Mouse (Mus musculus) layer of hippocampus, postnatal 25 days (tissue): ENCODE data around the gene Ppp2r5d. TPM values are rescaled to one million over a fixed set of nuclear protein-coding genes. Genes with fewer than 3 reads are reported as not detected.
A peak's percentile ranks its signal among the peaks of the same experiment; 100 is the strongest.

ENCODE experiments used
- DNase-seq, 2 experiments: peaks; one replicate each; pipeline ENCODE4 v3.0.0; 2022; ENCODE audit warnings: mixed read lengths in 2 of 2, low spot score in 1 of 2; ENCODE audit errors: extremely low spot score in 1 of 2
- total RNA-seq, 2 experiments: library from RNA; stranded (reverse); gene quantifications; 2 replicates each; pipeline ENCODE4 v1.2.3; 2021

Ppp2r5d gene
- total RNA-seq, 2 experiments from 2014 or later = 88.1 to 91.8 TPM

DNA sequence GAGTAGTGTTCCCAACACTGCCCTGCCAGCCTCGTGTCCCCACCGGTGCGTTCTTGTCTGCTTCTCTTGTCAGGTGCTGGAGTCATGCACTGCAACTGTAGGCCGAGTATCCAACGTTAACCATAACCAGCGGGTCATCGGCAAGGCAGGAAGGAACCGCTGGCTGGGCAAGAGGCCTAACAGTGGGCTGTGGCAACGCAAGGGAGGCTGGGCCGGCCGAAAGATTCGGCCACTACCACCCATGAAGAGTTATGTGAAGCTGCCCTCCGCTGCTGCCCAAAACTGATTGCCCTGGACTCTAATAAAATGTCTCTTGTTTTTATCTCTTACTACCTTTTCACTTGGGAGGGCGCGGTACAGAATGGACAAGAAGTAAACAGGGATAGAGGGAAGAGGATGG is 55.1 kb downstream of the Ppp2r5d start:
- DNase-seq = no peak

DNA sequence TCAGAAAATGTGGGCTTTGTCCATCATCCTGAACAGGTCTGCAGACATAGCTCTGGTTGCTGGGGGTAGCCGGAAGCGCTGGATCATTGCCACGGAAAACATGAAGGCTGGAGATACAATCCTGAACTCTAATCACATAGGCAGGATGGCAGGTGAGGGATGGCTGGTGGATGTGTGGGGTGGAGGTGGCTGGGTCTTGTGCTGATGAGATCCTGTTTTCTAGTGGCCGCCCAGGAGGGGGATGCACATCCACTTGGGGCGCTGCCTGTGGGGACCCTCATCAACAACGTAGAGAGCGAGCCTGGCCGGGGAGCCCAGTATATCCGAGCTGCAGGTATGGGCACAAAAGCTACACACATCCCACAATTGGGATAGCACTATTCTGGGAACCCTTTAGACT is 56.5 kb downstream of the Ppp2r5d start:
- no peak for DNase-seq

DNA sequence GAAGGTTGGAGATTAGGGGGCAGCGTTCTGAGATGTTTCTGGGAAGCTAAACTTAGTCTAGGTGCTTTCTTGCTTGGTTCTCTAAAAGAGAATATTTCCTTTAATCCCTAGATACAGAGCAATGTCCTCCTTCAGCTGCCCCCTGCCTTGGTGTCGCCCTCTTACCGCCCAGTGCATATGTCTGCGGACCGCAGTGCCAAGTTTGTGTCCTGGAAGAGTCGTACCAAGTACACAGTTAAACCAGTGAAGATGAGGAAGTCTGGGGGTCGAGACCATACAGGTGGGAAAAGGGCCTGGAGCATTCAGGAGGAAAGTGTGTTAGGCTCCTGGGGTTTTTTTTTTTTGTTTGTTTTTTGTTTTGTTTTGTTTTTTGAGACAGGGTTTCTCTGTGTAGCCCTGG is 57.6 kb downstream of the Ppp2r5d start:
- DNase-seq = no peak

GRCm38 (mm10) chr17:46646322-46646662 is 58.6 kb downstream of the Ppp2r5d start:
- no peak for DNase-seq

DNA sequence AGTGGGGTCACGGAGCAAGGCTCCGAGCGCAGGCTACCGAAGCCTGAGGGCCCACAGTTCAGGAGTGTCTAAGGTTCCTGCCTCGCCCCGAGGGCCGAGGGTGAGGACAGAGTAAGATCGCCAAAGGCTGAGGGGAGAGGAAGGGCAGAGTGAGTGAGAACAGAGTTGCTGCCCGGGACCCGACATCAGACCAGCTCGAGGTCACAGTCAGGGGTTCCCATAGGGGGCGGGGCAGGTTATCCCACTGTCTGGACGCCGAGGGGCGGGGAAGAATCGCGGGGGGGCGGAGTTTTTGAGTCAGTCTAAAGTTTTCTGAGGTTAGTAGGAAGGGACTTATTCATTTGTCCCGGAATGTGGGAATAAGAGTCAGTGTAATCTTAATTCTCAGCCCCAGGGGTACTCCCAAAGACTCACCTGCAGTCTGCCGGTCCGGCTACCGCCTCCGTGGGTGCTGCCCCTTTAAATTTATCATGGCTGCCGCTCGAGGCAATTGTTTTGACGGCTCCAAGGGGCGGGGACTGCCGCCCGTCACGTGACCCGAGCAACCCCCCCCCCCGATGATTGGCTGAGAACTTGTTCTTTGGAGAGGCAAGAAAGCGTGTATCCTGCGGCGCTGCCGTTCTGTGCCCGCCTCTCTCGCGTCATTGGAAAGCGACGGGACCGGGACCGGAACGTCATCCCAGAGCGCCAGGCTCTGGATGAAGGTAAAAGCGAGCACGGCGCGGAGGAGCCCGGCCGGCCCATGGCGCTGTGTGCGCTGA is 59.2 kb downstream of the Ppp2r5d start, which contains the start of the genes Klc4 and Mrpl2:
Gene Klc4 (minus strand): TSS at position 462 of the 761 bp plus-strand sequence.
Gene Mrpl2 (plus strand): TSS at position 669 of the 761 bp plus-strand sequence.
- peak; percentile 99 for DNase-seq

DNA sequence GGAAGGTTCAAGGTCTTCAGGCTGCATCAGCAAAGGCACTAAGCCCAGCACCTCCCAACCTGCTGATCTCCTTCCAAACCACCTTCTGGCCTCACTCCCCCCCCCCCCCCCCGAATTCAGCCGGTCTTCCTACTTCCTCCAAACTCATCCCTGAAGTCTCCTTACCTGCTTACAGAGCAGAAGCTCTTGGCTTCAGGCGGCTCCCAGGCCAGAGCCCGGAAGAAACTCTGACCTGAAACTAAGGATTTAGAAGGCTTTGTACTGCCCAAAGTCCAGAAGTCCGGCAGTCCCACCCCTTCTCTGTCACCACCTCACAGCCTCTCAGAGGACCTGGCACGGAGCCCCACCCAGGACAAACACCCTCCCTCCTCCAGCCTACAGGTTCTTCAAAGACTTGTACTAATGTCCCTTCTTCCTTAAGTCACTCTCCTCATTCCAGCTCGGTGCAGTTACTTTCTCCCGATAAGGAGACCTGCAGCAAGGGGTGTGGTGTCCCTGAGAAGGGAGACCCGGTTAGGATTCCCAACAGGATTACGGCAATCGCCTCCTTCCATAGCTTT is 59.9 kb downstream of the Ppp2r5d start:
- no peak for DNase-seq

- DNase-seq = no peak
Observed at GRCm38 (mm10) chr17:46644152-46644805, 60.6 kb downstream of the Ppp2r5d start.

GRCm38 (mm10) chr17:46642060-46642459 is 62.9 kb downstream of the Ppp2r5d start:
- no peak for DNase-seq

- no peak for DNase-seq
Observed at GRCm38 (mm10) chr17:46639929-46640328, 65.0 kb downstream of the Ppp2r5d start.

DNA sequence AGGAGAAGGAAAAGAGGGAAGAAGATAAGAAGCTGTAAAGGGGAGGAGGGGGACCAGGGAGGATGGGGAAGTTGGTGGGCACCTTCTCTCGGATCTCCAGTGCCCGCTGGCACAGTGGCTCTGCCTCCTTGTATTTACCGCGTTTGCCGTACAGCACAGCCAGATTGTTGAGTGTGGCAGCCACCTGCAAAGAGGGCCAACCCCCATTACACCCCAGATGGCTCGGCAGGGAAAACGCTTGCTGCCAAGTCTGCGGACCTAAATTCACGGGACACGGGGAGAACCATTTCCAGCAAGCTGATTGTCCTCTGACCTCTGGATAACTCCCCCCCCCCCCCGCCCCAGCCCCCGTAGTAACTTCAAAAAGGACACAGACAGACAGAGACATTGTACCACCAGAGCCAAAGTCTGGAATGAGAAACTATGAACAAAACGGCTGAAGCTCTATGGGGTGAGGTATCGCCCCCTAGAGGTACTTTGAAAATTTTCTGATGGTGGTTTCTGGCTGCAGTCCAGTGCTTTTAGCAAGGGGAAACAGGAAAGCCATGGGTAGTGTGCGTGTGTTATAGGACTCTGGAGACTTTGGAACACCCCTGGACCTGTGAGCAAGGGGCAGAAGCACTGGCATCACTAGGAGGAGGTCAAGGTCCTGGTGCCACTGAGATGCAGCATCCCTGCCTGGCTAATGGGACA is 67.9 kb downstream of the Ppp2r5d start:
- DNase-seq = peak; percentile 54 to 64

Other genes with a start within 250 kb of the Ppp2r5d start
- 100 to 1,000 TPM; 112 to 124 TPM for gene Ttbk1, start 217.4 kb downstream of the Ppp2r5d start, total RNA-seq
- gene Dnph1, start 208.4 kb downstream of the Ppp2r5d start, total RNA-seq = 1 to 10 TPM; 5.1 to 6.7 TPM
- 10 to 100 TPM; 51.1 to 57.4 TPM for gene Cul9, start 158.7 kb downstream of the Ppp2r5d start, total RNA-seq
- 10 to 100 TPM; 75.9 to 80.6 TPM for gene Srf, start 148.9 kb downstream of the Ppp2r5d start, total RNA-seq
- 1 to 10 TPM; 8.9 to 9.4 TPM for gene Ptk7, start 75.6 kb downstream of the Ppp2r5d start, total RNA-seq
- gene Klc4, start 59.1 kb downstream of the Ppp2r5d start, total RNA-seq = 10 to 100 TPM; 16.8 to 17.0 TPM
- 10 to 100 TPM; 51.5 to 57.4 TPM for gene Mrpl2, start 58.9 kb downstream of the Ppp2r5d start, total RNA-seq
- 10 to 100 TPM; 19.7 to 20.9 TPM for gene Cul7, start 54.8 kb downstream of the Ppp2r5d start, total RNA-seq
- gene Rrp36, start 30.8 kb downstream of the Ppp2r5d start, total RNA-seq = 10 to 100 TPM; 16.3 to 18.1 TPM
- 100 to 1,000 TPM in 1 of 2 experiments, 10 to 100 TPM in 1; 94.9 to 109 TPM for gene Mea1, start 26.3 kb downstream of the Ppp2r5d start, total RNA-seq
- gene Klhdc3, start 24.2 kb downstream of the Ppp2r5d start, total RNA-seq = 100 to 1,000 TPM; 180 to 197 TPM
- 10 to 100 TPM; 52.7 to 53.5 TPM for gene Pex6, start 6.4 kb upstream of the Ppp2r5d start, total RNA-seq
- gene Gnmt, start 24.1 kb upstream of the Ppp2r5d start, total RNA-seq = under 1 TPM in 1 of 2 experiments, not detected in 1; 0.68 TPM
- gene Cnpy3, start 47.1 kb upstream of the Ppp2r5d start, total RNA-seq = 10 to 100 TPM; 62.3 to 68.2 TPM
- gene Ptcra, start 58.6 kb upstream of the Ppp2r5d start, total RNA-seq = not detected
- gene 2310039H08Rik, start 67.5 kb upstream of the Ppp2r5d start, total RNA-seq = 10 to 100 TPM in 1 of 2 experiments, 1 to 10 TPM in 1; 7.5 to 10.5 TPM
- gene Rpl7l1, start 77.6 kb upstream of the Ppp2r5d start, total RNA-seq = 10 to 100 TPM; 51.4 to 53.8 TPM
- gene Bicral, start 153.4 kb upstream of the Ppp2r5d start, total RNA-seq = 10 to 100 TPM; 47.5 to 60.3 TPM
- 10 to 100 TPM; 34.6 to 36.7 TPM for gene Tbcc, start 185.6 kb upstream of the Ppp2r5d start, total RNA-seq
- not detected for gene Prph2, start 205.3 kb upstream of the Ppp2r5d start, total RNA-seq